Mouse (Mus musculus) spleen, adult 2 months (tissue): Measurements from ENCODE around the gene Cldn20.

ENCODE experiments used
- CTCF ChIP-seq: fragments of 200-500 bp; IDR thresholded peaks from 2 replicates; pipeline ENCODE4 v1.5.1; 2011; ENCODE audit warnings: mild to moderate bottlenecking, inconsistent platforms; ENCODE audit not compliant: insufficient read depth, insufficient read length, insufficient replicate concordance; ENCODE audit errors: extremely low read depth
- POLR2A ChIP-seq: fragments of 200-500 bp; IDR thresholded peaks from 2 replicates; pipeline ENCODE4 v1.6.1; 2011; ENCODE audit warnings: low read depth, low read length, inconsistent platforms

DNA sequence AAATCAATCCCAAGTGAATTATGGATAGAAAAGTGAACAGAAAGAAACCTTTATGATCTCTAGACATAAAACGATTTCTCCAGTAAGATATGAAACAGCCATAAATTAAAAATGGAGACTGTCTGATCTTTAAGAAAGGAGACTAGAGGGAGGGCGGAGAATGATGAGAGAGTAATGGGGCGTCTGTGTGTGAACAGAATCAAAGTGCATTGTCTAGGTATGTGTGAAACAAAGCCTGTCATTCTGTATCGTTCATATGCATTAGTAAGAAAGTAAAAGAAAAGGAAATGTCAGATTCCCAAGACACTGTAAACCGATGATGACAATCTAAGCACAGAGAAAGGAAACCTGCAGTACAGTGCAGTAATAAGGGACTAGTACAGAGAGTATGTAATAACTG is 8.7 kb downstream of the Cldn20 start:
- TF ChIP-seq CTCF (no peak), POLR2A (no peak)
